Mouse (Mus musculus): ENCODE data around the gene Dcaf7. TPM values are rescaled to one million over a fixed set of nuclear protein-coding genes. Genes with fewer than 3 reads are reported as not detected.
A peak's percentile ranks its signal among the peaks of the same experiment; 100 is the strongest.

Dcaf7 gene
- polyA plus RNA-seq, 1 experiment, result 35.8 TPM

DNA sequence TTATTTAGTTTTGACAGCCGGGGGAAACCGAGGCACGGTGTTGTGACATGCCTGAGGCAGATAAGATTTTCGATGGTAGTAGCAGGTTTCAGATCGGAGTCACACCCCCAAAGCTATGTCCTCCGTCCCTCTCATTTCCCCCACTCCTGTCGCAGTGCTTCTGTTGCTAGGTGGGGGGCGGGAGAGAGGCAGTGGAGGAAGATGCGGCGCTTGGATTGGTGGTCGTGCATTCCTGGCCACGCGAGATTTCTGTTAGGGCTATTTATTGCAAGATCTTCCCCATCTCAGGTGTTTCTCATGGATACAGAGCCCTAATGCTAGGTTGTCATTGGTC, 713 bp downstream of the Dcaf7 start:
- Histone ChIP-seq H3K4me3 (ENCODE audit: extremely low read depth, insufficient read depth, insufficient read length) (peak overlapping the region; percentile 91), H3K4me1 (ENCODE audit: control insufficient read depth, insufficient read depth, insufficient read length) (peaks cover 10% of the 10 kb centered on the region; the same call in 1 of the 2 replicates), H3K27ac (ENCODE audit: insufficient read depth, low read length) (peak overlapping the region; percentile 78; the same call in 1 of the 2 replicates), H3K36me3 (ENCODE audit: control insufficient read depth, insufficient read depth, low read length) (no peaks in the 10 kb centered on the region), H3K27me3 (ENCODE audit: control insufficient read depth, insufficient read depth, low read length) (no peaks in the 10 kb centered on the region)
- TF ChIP-seq CTCF (IDR thresholded peaks at IDR 0.05; ENCODE audit: extremely low read depth, insufficient read depth, insufficient read length, insufficient replicate concordance), result no peak
- no peak for TF ChIP-seq POLR2A (IDR thresholded peaks at IDR 0.05; ENCODE audit: low read depth, low read length)
- under 1% methylated on average over 13 of the region's 13 CpGs for WGBS
- no peak for DNase-seq (ENCODE audit: low read depth in 1 of 2, low spot score in 2 of 2)

DNA sequence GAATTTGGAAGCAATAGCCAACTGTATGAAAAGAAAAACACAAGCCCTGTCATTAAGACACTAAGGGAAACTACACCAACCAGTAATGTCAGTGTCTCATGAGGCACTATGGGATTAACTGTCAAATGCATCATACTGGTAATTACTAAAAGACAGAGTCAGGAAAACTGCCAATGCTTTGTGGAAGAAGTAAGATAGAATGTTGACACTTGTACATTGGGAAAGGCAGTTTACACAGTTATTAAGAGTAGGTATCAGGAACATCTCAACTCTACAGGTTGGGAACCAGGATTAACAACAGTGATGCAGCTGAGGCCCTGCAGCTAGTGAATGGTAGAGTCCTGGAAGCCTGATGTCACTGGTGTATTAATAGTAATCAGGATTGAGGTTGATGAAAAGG, 7.7 kb downstream of the Dcaf7 start:
- no peaks in the 10 kb centered on the region for H3K27me3 ChIP-seq (ENCODE audit: control insufficient read depth, insufficient read depth, low read length)
- TF ChIP-seq CTCF (IDR thresholded peaks at IDR 0.05; ENCODE audit: extremely low read depth, insufficient read depth, insufficient read length, insufficient replicate concordance) (no peak), POLR2A (IDR thresholded peaks at IDR 0.05; ENCODE audit: low read depth, low read length) (no peak)
- H3K36me3 ChIP-seq (ENCODE audit: control insufficient read depth, insufficient read depth, low read length), result peaks cover 7% of the 10 kb centered on the region
- H3K4me1 ChIP-seq (ENCODE audit: control insufficient read depth, insufficient read depth, insufficient read length), result peaks cover 2% of the 10 kb centered on the region; the same call in 1 of the 2 replicates
- H3K4me3 ChIP-seq (ENCODE audit: extremely low read depth, insufficient read depth, insufficient read length), result no peak overlapping the region
- DNase-seq (ENCODE audit: low read depth in 1 of 2, low spot score in 2 of 2), result no peak
- H3K27ac ChIP-seq (ENCODE audit: insufficient read depth, low read length), result no peak overlapping the region

DNA sequence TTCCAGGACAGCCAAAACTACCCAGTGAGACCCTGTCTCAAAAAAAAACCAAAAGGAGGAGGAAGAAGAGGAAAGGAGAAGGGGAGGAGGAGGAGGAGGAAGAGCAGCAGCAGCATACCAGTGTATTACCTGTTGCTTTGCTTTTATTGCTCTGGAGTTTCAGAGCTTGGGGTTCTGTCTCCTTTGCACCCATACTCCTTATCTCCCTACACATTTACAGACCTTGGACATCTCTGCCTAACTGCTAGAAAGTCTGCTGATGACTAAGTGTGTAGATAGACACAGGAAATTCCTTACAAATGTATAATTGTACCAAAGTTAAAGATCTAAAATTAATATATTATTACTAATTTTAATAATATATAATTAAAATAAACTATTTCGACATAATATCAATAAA, 8.6 kb downstream of the Dcaf7 start:
- Histone ChIP-seq H3K27me3 (ENCODE audit: control insufficient read depth, insufficient read depth, low read length) (no peaks in the 10 kb centered on the region), H3K4me1 (ENCODE audit: control insufficient read depth, insufficient read depth, insufficient read length) (peaks cover 2% of the 10 kb centered on the region; the same call in 1 of the 2 replicates), H3K36me3 (ENCODE audit: control insufficient read depth, insufficient read depth, low read length) (peaks cover 9% of the 10 kb centered on the region), H3K27ac (ENCODE audit: insufficient read depth, low read length) (no peak overlapping the region), H3K4me3 (ENCODE audit: extremely low read depth, insufficient read depth, insufficient read length) (no peak overlapping the region)
- TF ChIP-seq CTCF (IDR thresholded peaks at IDR 0.05; ENCODE audit: extremely low read depth, insufficient read depth, insufficient read length, insufficient replicate concordance) (no peak), POLR2A (IDR thresholded peaks at IDR 0.05; ENCODE audit: low read depth, low read length) (no peak)
- WGBS, result 89% methylated on average over 1 of the region's 1 CpGs
- DNase-seq (ENCODE audit: low read depth in 1 of 2, low spot score in 2 of 2), result no peak

DNA sequence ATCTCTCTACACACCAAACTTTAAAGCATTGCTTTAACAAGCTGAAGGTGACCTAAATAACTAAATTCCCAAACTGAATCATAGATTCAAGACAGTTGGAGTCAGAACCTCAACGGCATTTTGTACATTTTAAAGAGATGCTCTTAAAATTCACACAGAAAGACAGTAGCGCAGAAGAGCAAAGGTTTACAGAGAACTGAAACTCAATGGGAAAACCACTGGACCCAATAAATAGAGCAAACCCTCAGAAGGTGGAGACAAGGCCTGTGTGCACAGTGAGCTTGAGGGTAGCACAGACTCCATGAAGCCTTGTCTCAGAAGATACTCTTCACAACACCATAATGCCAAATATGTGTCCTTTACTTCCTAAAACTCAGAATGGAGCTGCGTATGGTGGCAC, 9.1 kb downstream of the Dcaf7 start:
- TF ChIP-seq POLR2A (IDR thresholded peaks at IDR 0.05; ENCODE audit: low read depth, low read length) (no peak), CTCF (IDR thresholded peaks at IDR 0.05; ENCODE audit: extremely low read depth, insufficient read depth, insufficient read length, insufficient replicate concordance) (no peak)
- H3K36me3 ChIP-seq (ENCODE audit: control insufficient read depth, insufficient read depth, low read length), result peaks cover 10% of the 10 kb centered on the region
- no peak for DNase-seq (ENCODE audit: low read depth in 1 of 2, low spot score in 2 of 2)
- 66% methylated on average over 3 of the region's 3 CpGs for WGBS
- 0 out of 2 replicates have a peak, but pooled peaks cover 2% of the 10 kb centered on the region for H3K4me1 ChIP-seq (ENCODE audit: control insufficient read depth, insufficient read depth, insufficient read length)
- H3K27me3 ChIP-seq (ENCODE audit: control insufficient read depth, insufficient read depth, low read length), result no peaks in the 10 kb centered on the region
- H3K4me3 ChIP-seq (ENCODE audit: extremely low read depth, insufficient read depth, insufficient read length), result no peak overlapping the region
- no peak overlapping the region for H3K27ac ChIP-seq (ENCODE audit: insufficient read depth, low read length)

DNA sequence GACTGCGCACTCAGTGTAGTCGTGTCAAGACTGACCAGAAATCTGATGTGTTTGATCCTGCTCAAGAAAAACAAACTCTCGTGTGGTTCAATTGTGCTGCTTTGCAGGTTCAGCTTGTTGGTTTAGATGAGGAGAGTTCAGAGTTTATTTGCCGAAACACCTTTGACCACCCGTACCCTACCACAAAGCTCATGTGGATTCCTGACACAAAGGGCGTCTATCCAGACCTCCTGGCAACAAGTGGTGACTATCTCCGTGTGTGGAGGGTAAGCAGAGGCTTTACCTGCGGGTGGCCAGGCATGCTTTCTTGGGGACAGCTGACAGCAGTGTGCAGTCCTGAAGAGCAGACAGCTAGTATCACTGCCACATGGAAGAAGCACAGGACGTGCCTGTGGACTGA, 9.9 kb downstream of the Dcaf7 start:
- WGBS, result 91% methylated on average over 9 of the region's 9 CpGs
- Histone ChIP-seq H3K27me3 (ENCODE audit: control insufficient read depth, insufficient read depth, low read length) (no peaks in the 10 kb centered on the region), H3K4me1 (ENCODE audit: control insufficient read depth, insufficient read depth, insufficient read length) (0 out of 2 replicates have a peak, but pooled peaks cover 2% of the 10 kb centered on the region), H3K4me3 (ENCODE audit: extremely low read depth, insufficient read depth, insufficient read length) (no peak overlapping the region), H3K36me3 (ENCODE audit: control insufficient read depth, insufficient read depth, low read length) (peaks cover 10% of the 10 kb centered on the region), H3K27ac (ENCODE audit: insufficient read depth, low read length) (no peak overlapping the region)
- TF ChIP-seq POLR2A (IDR thresholded peaks at IDR 0.05; ENCODE audit: low read depth, low read length) (no peak), CTCF (IDR thresholded peaks at IDR 0.05; ENCODE audit: extremely low read depth, insufficient read depth, insufficient read length, insufficient replicate concordance) (no peak)
- DNase-seq (ENCODE audit: low read depth in 1 of 2, low spot score in 2 of 2), result no peak

DNA sequence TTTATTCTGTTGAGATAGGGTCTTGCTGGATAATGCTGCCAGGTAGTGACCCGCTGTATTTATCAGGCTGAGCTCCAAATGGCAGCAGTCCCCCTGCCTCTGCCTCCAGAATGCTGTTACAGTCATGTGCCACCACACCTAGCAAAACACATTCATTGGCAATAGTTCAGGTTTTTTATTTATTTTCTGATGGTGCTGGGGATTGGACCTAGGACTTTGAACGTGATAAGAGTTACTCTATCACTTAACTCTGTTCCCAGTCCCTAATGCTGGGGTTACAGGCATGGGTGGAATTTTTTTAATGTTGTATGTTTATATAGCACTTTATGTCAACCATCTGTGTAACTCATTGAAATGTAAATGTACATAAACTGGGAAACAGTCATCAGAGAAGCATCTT, 17.2 kb downstream of the Dcaf7 start:
- DNase-seq (ENCODE audit: low read depth in 1 of 2, low spot score in 2 of 2), result no peak
- Histone ChIP-seq H3K27me3 (ENCODE audit: control insufficient read depth, insufficient read depth, low read length) (no peaks in the 10 kb centered on the region), H3K4me3 (ENCODE audit: extremely low read depth, insufficient read depth, insufficient read length) (no peak overlapping the region), H3K27ac (ENCODE audit: insufficient read depth, low read length) (no peak overlapping the region), H3K36me3 (ENCODE audit: control insufficient read depth, insufficient read depth, low read length) (peaks cover 44% of the 10 kb centered on the region), H3K4me1 (ENCODE audit: control insufficient read depth, insufficient read depth, insufficient read length) (no peaks in the 10 kb centered on the region; the same call in 1 of the 2 replicates)
- WGBS, result 90% methylated on average over 2 of the region's 2 CpGs
- TF ChIP-seq CTCF (IDR thresholded peaks at IDR 0.05; ENCODE audit: extremely low read depth, insufficient read depth, insufficient read length, insufficient replicate concordance), result no peak
- TF ChIP-seq POLR2A (IDR thresholded peaks at IDR 0.05; ENCODE audit: low read depth, low read length), result no peak

DNA sequence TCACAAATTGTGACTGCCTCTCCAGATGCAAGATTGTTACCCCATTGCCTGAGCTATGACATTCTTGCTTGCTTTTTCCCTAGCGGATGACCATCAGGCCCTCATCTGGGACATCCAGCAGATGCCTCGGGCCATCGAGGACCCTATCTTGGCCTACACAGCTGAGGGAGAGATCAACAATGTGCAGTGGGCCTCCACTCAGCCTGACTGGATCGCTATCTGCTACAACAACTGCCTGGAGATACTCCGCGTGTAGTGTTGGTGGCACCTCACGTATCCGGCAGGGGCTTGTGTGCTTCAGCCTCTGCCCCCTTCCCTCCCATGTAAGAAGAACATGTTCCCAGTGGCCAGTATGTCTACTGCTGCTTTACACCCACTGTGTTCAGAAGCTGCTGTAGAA, 17.9 kb downstream of the Dcaf7 start:
- Histone ChIP-seq H3K27ac (ENCODE audit: insufficient read depth, low read length) (no peak overlapping the region), H3K4me1 (ENCODE audit: control insufficient read depth, insufficient read depth, insufficient read length) (no peaks in the 10 kb centered on the region; the same call in 1 of the 2 replicates), H3K4me3 (ENCODE audit: extremely low read depth, insufficient read depth, insufficient read length) (no peak overlapping the region), H3K27me3 (ENCODE audit: control insufficient read depth, insufficient read depth, low read length) (no peaks in the 10 kb centered on the region), H3K36me3 (ENCODE audit: control insufficient read depth, insufficient read depth, low read length) (peaks cover 46% of the 10 kb centered on the region)
- WGBS, result 92% methylated on average over 8 of the region's 8 CpGs
- DNase-seq (ENCODE audit: low read depth in 1 of 2, low spot score in 2 of 2), result no peak
- TF ChIP-seq CTCF (IDR thresholded peaks at IDR 0.05; ENCODE audit: extremely low read depth, insufficient read depth, insufficient read length, insufficient replicate concordance), result no peak
- TF ChIP-seq POLR2A (IDR thresholded peaks at IDR 0.05; ENCODE audit: low read depth, low read length), result no peak
